Mouse (Mus musculus) naive thymus-derived CD4-positive, alpha-beta T cell, adult 5 months (primary cell): ENCODE data around the gene Defa32. TPM values are rescaled to one million over a fixed set of nuclear protein-coding genes. Genes with fewer than 3 reads are reported as not detected.

Experiments
- polyA plus RNA-seq: library from polyadenylated mRNA; unstranded; fragments of 100-300 nt; shearing (Covaris generic); gene quantifications from one replicate; pipeline ENCODE4 v1.2.1, GENCODE M21; 2017

Gene Defa32
- polyA plus RNA-seq, result not detected

GRCm38 (mm10) chr8:21528732-21529131 lies at the start of gene Defa32:
Defa32 (plus strand) TSS chr8:21529032.

GRCm38 (mm10) chr8:21508958-21509357 lies 19.9 kb upstream of the Defa32 start, which contains the start of gene Defa20:
Defa20 (plus strand) TSS chr8:21509258.

GRCm38 (mm10) chr8:21565086-21565485 lies 36.3 kb downstream of the Defa32 start, which contains the start of gene Defa37:
Defa37 (plus strand) TSS chr8:21565386.

Other genes starting within 250 kb of the Defa32 start
- not detected for gene Defa27, start 213.5 kb upstream of the Defa32 start, polyA plus RNA-seq
- gene Defa29, start 202.0 kb upstream of the Defa32 start, polyA plus RNA-seq, result not detected
- not detected for gene Defa2, start 150.5 kb upstream of the Defa32 start, polyA plus RNA-seq
- not detected for gene Defa33, start 137.2 kb upstream of the Defa32 start, polyA plus RNA-seq
- gene Defa36, start 101.6 kb upstream of the Defa32 start, polyA plus RNA-seq, result not detected
- not detected for gene Gm7849, start 72.5 kb upstream of the Defa32 start, polyA plus RNA-seq
- not detected for gene Defa20, start 19.8 kb upstream of the Defa32 start, polyA plus RNA-seq
- gene Defa37, start 36.4 kb downstream of the Defa32 start, polyA plus RNA-seq, result not detected
- gene Defa28, start 54.0 kb downstream of the Defa32 start, polyA plus RNA-seq, result not detected
- gene Gm7861, start 65.5 kb downstream of the Defa32 start, polyA plus RNA-seq, result not detected
- gene Defa26, start 89.2 kb downstream of the Defa32 start, polyA plus RNA-seq, result not detected
- gene Defa17, start 126.7 kb downstream of the Defa32 start, polyA plus RNA-seq, result not detected
- gene Defa34, start 136.8 kb downstream of the Defa32 start, polyA plus RNA-seq, result not detected
- gene AY761184, start 174.6 kb downstream of the Defa32 start, polyA plus RNA-seq, result not detected
- gene Defa24, start 205.5 kb downstream of the Defa32 start, polyA plus RNA-seq, result not detected